Mouse (Mus musculus): ENCODE data around the gene Erc2.

DNA sequence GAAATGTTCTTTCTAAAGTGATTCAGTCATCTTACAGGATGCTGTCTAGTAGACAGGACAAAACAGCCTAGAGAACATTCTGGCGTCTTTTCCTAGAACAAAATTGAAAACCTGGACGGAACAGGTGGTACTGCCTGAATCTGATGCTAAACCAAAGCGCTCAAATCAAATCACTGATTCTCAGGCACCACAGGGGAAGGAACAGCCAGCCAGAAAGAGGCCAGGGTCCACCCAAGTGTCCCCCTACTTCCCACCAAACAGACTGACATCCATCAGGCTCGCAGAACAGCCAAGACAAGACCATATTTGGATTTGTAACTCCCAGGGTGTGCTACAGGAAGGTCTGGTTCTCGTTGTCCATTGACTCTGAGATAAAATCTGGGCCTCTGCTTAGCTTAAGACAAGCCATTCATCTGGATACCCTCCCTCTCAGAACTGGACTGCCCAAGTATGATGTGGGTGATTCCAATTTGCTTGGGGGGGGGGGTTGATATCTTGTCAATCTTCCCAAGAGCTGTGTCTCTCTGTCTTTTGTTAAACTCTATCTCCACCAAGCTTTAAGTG lies 783.1 kb downstream of the Erc2 start:
- TF ChIP-seq EP300 (IDR thresholded peaks at IDR 0.05; ENCODE audit: low read depth) (no peak), CTCF (IDR thresholded peaks at IDR 0.05; ENCODE audit: low read depth) (no peak)
